Mouse (Mus musculus): ENCODE measurements around the gene Gm43951.
"Not testable (repeated sequence)": the region's sequence is repeated elsewhere in the genome, so short reads cannot be mapped to it uniquely, and the experiment has no call there.

The Gm43951 gene

DNA sequence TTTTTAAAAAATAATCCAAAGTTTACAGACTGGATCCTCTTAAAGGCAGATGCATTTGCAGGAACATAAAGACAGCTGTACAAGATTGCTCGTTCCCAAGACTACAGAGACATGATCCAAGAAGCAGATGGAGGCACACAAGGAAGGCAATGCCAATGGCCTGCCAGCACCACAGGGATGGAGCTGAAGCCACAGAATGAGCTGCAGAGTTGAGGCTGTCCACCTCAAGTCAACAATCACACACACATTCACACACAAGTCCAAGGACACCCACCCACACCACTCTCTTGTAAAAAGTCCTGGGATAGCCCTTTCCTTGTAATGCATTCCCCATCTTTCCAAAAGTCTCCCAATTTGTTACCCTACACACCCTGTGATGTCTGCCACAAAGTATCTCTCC is 3.2 kb downstream of the Gm43951 start:
- no peak for DNase-seq (ENCODE audit: low spot score)

DNA sequence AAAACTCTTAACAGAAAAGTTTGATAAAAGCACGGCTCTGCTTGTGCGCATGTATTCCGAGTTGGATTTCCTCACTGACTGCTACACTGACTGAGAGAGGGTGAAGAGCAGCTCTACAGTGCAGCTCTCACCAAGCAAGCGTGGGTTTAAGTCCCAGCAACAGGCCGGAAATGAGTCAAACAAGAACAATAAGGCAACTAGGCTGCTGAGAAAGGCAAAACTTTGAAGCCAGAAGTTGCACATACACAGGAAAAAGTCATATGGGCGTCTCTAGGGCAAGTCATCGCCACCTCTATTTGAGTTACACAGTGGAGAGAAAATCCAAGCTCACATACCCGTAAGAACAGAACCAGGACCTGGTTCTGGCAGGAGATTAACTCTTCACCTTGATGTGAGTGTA is 10.1 kb downstream of the Gm43951 start:
- no peak for DNase-seq (ENCODE audit: low spot score)

DNA sequence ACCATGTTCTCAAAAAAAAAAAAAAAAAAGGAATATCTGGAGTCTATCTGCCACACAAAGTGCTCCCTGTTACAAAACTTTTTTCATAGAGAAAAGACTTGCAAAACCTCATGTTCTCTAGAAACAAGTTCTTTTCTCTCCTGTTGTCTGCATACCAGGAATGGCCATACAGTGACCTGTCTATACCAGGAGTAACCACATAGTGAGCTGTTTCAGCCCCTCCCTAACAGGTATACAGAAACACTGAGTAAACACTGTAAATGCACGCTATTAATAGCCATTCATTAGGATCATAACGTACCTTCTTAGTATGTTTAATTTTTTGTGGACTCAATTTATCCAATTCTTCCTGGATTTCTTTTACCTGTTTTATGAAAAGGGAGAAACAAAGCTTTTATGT is 12.4 kb downstream of the Gm43951 start:
- DNase-seq (ENCODE audit: low spot score) = no peak

DNA sequence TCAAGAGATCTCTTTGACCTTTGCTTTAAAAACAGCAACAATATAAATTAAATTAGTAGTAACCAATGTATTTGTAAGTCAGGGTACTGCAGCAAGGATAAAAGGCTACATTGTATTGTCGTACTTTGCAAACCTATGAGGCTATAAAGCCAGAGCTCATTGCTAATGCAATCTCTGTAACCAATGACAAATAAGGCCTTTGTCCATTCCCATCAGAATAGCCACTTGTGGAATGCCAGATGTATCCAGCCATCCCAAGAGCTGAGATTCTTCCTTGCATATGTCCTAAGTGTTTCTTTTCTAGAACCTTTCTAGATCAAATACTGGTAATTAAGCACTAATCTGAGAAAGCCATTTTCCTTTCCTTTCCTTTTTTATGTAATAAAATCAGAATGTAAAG is 15.8 kb downstream of the Gm43951 start:
- DNase-seq (ENCODE audit: low spot score) = no peak

DNA sequence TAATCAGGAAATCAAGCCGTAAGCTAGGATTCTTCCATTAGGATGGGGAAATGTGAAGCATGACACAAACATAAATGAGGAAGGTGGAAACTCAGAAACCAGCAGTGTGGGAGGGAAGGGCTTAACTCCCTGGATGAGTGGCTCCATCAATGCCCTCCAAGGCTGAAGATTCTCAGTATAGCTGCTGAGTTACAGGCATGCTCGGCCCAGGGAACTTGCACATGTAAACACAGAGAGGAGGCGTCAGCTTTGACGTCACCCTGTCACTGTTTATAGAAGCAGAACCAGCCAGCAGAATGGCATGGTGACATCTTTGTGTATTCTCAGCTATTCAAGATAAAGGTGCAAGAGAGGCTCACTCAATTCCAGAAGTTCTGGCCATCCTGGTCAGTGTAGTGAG is 22.4 kb downstream of the Gm43951 start:
- no peak for DNase-seq (ENCODE audit: low spot score)

DNA sequence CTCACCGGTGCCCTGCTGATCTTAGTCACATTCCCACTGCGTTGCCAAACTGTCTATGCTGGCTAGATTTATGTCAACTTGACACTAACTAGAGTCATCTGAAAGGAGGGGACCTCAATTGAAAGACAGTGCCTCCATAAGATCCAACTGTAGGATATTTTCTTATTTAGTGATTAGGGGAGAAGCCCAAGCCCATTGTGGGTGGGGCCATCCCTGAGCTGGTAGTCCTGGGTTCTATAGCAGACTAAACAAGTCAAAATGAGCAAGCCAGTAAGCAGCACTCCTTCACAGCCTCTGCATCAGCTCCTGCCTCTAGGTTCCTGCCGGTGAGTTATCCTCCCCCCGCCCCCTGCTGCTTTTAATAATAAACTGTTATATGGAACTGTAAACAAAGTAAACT is 25.5 kb downstream of the Gm43951 start:
- DNase-seq (ENCODE audit: low spot score) = no peak

DNA sequence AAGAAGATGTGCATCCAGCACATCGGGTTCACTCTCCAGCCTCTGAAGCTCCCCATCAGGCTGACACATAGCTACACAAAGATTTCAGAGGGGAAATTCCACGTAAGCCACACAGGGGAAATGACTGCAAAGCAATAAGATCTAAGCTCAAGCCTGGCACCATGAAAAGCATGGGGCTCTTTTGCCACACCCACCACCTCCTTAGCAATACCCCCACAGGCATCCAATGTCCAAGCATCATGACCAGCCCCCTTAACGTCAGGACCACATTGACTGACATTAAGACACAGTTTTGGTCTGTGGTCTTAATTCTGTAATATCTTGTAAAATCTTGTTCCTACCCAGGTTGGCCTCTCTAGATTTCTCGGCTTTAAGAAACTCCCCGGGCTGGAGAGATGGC is 26.1 kb downstream of the Gm43951 start:
- DNase-seq (ENCODE audit: low spot score) = no peak

DNA sequence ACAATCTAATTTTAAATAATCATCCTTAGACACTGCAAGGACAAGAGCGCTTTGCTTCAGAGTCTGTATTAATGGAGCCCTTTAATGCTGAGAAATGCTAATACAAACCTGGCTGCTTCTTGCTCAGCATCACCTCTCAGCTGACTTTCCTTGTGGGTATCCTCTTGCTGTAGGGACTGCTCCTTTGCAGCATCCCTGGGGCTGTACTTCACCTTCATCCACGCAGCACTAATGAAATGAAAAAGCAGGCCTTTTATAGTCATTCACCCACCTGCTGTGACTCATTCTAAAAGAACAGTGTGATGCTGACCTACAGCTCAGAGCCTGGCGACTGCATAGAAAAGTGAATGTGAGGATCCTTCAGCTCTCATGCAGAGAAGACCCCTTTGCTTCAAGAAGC is 30.1 kb downstream of the Gm43951 start:
- DNase-seq (ENCODE audit: low spot score) = no peak

DNA sequence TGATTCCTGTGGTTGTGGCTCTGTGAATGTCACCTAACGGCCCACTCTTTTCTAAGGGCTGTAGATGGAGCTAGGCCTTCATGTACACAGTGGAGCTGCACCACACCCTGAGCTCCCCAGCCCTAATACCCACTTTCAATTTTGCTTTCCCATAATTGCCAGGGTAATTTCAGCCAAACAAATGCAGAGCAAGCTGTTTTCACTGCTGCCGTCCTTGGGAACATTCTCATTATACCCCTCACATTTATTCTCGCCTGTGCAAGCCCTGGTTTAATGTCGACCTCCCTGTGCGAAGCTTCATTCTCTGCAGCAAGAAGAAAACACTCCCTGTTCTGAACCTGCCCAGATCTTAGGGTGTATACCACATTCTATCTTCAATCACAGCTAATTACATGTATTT is 30.7 kb downstream of the Gm43951 start:
- no peak for DNase-seq (ENCODE audit: low spot score)

DNA sequence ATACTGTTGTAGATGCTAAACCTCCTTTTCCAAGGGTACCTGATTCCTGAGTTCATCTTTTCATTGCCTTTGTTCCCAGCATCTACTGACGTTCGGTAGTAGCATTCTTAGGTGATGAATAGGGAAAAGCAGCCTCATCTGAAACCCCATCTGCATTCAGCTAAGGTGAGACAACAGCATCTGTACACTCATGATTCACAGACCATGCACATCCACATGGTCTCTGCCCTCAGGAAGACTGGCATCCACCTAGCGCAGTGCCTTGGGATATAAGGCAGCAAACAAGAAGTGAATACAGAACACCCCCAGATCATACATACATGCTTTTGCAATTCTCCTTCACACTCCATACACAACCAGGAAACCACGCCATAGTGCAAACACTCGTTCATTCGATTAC is 31.9 kb downstream of the Gm43951 start:
- DNase-seq (ENCODE audit: low spot score) = no peak

DNA sequence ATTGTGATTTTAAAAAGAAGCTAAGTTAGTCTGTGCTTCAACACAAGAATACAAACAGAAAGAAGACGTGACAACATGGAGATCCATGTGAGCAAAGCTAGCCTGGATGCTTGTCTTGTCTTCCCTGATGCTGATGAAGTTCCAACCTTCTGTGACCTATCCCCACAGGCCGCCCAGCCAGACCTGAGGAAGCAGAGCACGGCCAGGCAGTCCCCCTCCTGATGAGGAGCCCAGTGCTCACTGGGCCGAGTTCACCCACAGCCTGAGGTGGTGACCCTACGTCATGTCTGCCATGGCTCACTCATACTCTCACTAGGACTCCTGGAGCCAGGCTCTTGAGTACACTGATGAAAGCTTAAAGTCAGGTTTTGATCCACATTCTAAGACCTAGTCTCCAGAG is 33.1 kb downstream of the Gm43951 start:
- no peak for DNase-seq (ENCODE audit: low spot score)

DNA sequence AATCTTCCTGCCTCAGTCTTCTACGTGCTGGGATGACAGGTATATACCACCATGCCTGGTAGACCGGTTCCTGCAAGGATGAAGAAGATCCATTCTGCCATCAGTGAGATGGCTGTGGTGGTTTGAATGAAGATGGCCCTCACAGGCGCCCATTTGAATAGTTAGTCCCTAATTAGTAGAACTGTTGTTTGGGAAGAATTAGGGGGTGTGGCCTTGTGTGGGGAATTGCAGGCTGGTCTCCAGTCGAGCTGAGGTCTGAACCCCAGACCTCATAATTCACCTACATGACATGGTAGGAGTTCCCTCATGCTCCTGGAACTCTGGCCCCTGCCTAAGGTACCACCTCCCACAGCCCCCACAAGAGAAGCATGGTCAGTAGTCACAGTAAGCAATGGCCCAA is 34.7 kb downstream of the Gm43951 start:
- DNase-seq (ENCODE audit: low spot score) = not testable (repeated sequence)

DNA sequence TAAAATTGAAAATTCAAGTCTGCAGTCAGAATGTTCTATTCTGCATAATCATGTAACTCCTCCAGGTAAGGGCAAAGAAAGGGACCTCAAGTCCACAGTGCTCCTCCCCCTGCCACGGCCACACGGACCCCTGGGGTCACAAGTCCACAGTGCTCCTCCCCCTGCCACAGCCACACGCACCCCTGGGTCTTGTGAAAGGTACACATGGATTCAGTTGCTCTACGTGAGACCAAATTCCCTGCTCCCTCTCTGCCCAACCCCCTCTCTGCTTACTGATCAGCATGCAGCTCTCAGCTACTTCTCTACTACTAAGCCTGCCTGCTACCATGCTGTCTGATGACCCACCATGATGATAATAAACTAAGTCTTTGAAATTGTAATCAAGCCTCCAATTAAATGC is 36.8 kb downstream of the Gm43951 start:
- no peak for DNase-seq (ENCODE audit: low spot score)

DNA sequence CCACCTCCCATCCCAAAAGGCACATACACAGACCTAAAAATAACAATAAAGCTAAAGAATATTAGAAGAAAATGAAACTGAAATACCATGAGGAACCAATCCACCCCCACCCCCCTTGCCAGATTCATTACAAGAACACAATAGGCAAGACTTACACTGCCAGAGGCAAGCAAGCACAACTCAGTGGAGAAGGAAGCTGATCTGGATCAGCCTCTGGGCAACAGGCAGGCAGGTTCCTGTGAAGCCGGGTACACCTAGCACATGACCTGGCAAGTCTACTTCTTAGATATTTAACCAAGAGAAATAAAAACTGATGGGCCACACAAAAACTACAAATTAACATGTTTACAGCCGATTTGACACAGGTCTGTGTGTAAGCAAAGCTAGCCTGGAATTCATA is 43.4 kb downstream of the Gm43951 start:
- no peak for DNase-seq (ENCODE audit: low spot score)

DNA sequence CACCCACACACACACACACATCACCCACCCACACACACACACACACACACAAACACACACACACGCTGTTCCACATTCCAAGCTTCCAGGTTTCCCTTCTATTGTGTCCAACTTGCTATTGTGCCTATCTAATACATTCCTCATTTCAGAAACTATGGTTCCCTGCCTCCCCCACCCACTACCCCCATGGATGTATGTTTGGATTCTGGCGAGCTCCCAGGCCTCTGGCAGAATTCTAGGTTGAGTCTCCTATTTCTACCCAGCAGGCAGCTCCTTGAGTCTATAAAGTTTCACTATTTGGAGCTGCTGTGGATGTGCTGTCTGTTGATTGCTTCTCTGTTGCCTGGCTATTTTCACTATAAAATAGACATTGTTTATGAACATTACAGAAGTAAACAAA is 50.0 kb downstream of the Gm43951 start:
- no peak for DNase-seq (ENCODE audit: low spot score)

DNA sequence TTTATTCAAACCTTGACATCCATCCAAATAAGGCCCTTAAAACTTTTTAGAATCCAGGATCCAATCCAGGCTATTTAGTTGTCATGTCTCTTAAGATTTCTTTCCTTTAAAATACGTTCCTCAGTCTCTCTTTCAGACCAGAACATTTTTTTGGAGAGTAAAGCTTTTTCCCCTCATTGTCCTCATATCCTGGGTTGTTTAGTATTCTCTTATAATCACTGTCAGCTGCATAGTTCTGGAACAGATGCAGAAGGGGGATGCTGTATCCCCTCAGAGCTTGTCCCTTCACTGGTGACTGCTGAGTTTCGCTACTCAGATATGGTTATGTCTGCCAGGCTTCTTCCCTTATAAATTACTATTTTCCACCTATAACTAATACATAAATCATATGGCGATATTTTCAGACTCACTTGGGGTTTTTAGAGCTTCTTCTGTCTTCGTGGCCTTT is 50.6 kb downstream of the Gm43951 start:
- no peak for DNase-seq (ENCODE audit: low spot score)

DNA sequence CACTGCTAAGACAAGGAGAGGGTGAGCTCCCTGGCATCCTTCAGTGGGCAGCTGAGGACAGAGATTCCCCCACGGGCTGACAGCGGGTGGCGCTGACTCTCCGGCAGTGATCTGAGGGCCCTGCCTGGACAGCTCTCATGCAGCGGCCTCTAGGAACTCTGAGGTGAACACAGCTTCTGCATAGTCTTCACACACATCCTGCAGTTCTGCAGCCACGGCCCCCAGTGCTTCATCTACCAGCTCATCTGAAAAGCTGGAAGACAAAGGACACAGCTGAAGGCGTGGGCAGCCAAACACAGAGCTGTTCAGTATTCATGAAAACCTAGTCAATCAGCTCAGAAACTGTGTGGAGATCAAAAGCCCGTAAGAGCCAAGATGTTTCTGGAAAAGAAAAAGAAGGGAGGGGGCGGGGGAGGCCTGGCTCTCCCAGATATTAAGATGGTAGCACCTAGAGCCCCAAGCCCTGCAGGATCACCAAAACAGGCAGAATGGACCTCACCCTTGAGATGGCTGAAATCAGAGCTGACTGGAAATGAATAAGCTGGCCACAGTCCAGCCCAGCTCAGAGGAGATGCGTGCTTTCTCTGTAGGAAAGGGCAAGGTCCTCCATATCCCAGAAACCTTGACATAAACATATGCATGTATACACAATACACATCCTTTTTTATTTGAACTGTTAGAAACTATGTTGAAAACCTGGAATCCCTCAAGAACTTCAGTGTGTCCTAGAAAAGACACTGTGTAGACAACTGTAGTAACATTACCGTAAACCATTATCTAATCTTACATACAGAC is 51.3 kb downstream of the Gm43951 start:
- no peak for DNase-seq (ENCODE audit: low spot score)

Measured in urinary bladder, postnatal 25 days (tissue).